Comparison of ENCODE assay signal across 12 mouse cellular contexts in the genomic region with DNA sequence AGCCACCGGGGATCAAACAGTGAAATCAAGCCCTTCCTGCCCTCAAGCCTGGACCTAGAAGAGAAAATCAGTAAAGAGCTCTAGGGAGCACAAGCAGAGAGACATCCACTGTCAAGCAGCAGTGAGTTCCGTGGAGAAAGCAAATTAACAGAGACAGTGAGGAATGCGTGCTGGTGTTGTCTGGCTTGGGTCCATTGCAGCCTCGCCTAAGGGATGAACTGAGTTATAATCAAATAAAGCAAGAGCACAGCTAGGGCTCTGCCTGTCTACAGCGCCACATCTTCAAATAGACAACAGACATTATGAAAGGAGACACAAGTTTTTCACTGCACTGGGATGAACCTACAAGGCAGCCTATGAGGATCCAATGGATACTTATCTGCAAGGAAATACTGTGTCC.
DNase-seq lines count a peak whose midpoint lies in the region; ATAC-seq lines count a peak whose summit lies in the region.
"Had no signal": no experiment of that assay in that cellular context is flagged by ENCODE, and none has a peak within 500 bp of the region (broad histone marks: within the 10 kb centered on the region; RNA-seq: fewer than 3 reads in every experiment).

No protein-coding gene starts in this region.

- H3K9me3 ChIP-seq in lung, embryonic 16.5 days (ENCODE audit: control insufficient read depth, low read length), result no peaks in the 10 kb centered on the region
- no peaks in the 10 kb centered on the region for H3K9me3 ChIP-seq in embryonic facial prominence, embryonic 15.5 days (replicated peaks)
- H3K9me3 ChIP-seq: liver, embryonic 12.5 days had no signal

- H3K27ac ChIP-seq in lung, embryonic 16.5 days (ENCODE audit: low read length), result no peak overlapping the region
- H3K27ac ChIP-seq in embryonic facial prominence, embryonic 15.5 days (replicated peaks), result 0 out of 2 replicates have a peak overlapping the region, but pooled peaks have one; percentile 22
- H3K27ac ChIP-seq: liver, embryonic 12.5 days had no signal

- no peak overlapping the region for H3K4me2 ChIP-seq in lung, embryonic 16.5 days (ENCODE audit: low read depth, low read length)
- no peak overlapping the region for H3K4me2 ChIP-seq in embryonic facial prominence, embryonic 15.5 days (replicated peaks)
- H3K4me2 ChIP-seq: liver, embryonic 12.5 days had no signal

- H3K4me1 ChIP-seq in lung, embryonic 16.5 days (replicated peaks; ENCODE audit: control insufficient read depth, insufficient read depth, low read length), result no peaks in the 10 kb centered on the region
- no peaks in the 10 kb centered on the region for H3K4me1 ChIP-seq in embryonic facial prominence, embryonic 15.5 days
- H3K4me1 ChIP-seq: liver, embryonic 12.5 days had no signal

- no peak overlapping the region for H3K9ac ChIP-seq in lung, embryonic 16.5 days (ENCODE audit: low read length)
- H3K9ac ChIP-seq in embryonic facial prominence, embryonic 15.5 days, result no peak overlapping the region
- H3K9ac ChIP-seq: forebrain, postnatal 0 days; liver, embryonic 12.5 days had no signal

- H3K27me3 ChIP-seq in lung, embryonic 16.5 days (ENCODE audit: control insufficient read depth, insufficient read depth, low read depth, low read length), result no peaks in the 10 kb centered on the region
- no peaks in the 10 kb centered on the region for H3K27me3 ChIP-seq in embryonic facial prominence, embryonic 15.5 days
- H3K27me3 ChIP-seq: liver, embryonic 12.5 days had no signal

- peak; percentile 31; the same call in 1 of the 2 replicates for ATAC-seq in lung, embryonic 16.5 days (ENCODE audit: low read depth)
- no peak for ATAC-seq in embryonic facial prominence, embryonic 15.5 days (ENCODE audit: insufficient number of reproducible peaks, low FRiP score, low TSS enrichment, low read depth)
- ATAC-seq: forebrain, postnatal 0 days; intestine, embryonic 16.5 days; liver, embryonic 12.5 days had no signal

- DNase-seq in heart, postnatal 10 days, result peak; percentile 48
- no peak for DNase-seq in heart, postnatal 25 days (ENCODE audit: low spot score)
- no peak for DNase-seq in lung, adult 18-20 months
- peak; percentile 31 for DNase-seq in brain, adult 2 months (ENCODE audit: low read depth, low spot score)
- no peak for DNase-seq in yolk sac, embryonic 10.5 days (ENCODE audit: low spot score)
- DNase-seq: adrenal gland, postnatal 14 days; forebrain, postnatal 0 days; thymus, postnatal 14 days had no signal

- intact Hi-C loops in heart, postnatal 10 days (cut with DNase I), result no loop called here
- intact Hi-C loops in heart, postnatal 25 days (cut with DNase I), result no loop called here

- H3K4me3 ChIP-seq in lung, embryonic 16.5 days (ENCODE audit: low read length), result no peak overlapping the region
- H3K4me3 ChIP-seq in embryonic facial prominence, embryonic 15.5 days (replicated peaks), result no peak overlapping the region
- H3K4me3 ChIP-seq: liver, embryonic 12.5 days had no signal

- H3K36me3 ChIP-seq in lung, embryonic 16.5 days (ENCODE audit: control insufficient read depth, insufficient read depth, low read length), result no peaks in the 10 kb centered on the region
- H3K36me3 ChIP-seq in embryonic facial prominence, embryonic 15.5 days, result no peaks in the 10 kb centered on the region
- H3K36me3 ChIP-seq: liver, embryonic 12.5 days had no signal

- WGBS in lung, embryonic 16.5 days, result 44% methylated on average over 5 of the region's 5 CpGs
- WGBS in embryonic facial prominence, embryonic 15.5 days, result 29% methylated on average over 5 of the region's 5 CpGs

Comparison
In these comparisons a context has a peak if more than half of its experiments do, and no peak if none do; other contexts are left out.
1. DNase-seq: peak in heart, postnatal 10 days (2 of 2) and brain, adult 2 months (single experiment); none in heart, postnatal 25 days (single experiment), lung, adult 18-20 months (0 of 2) and yolk sac, embryonic 10.5 days (single experiment).